Mouse (Mus musculus) spleen, adult 2 months (tissue): ENCODE data around the gene Upp2. TPM values are rescaled to one million over a fixed set of nuclear protein-coding genes. Genes with fewer than 3 reads are reported as not detected.

Source experiments
- DNase-seq, 2 experiments: peaks; one replicate each; pipeline versions ENCODE4 v3.0.0 to v3.0.0-alpha.2; 2012 to 2021; ENCODE audit warnings: low spot score in 2 of 2, low read depth in 1 of 2
- H3K27ac ChIP-seq: fragments of 200-500 bp; 2 replicates; pipeline ENCODE4 v1.5.1; 2012; ENCODE audit warnings: low read length, inconsistent platforms; ENCODE audit not compliant: insufficient read depth
- H3K27me3 ChIP-seq: fragments of 200-500 bp; 2 replicates; pipeline ENCODE4 v1.6.1; 2012; ENCODE audit warnings: mild to moderate bottlenecking, moderate library complexity, low read length, inconsistent platforms; ENCODE audit not compliant: control insufficient read depth, insufficient read depth
- H3K36me3 ChIP-seq: fragments of 200-500 bp; 2 replicates; pipeline ENCODE4 v1.6.1; 2012; ENCODE audit warnings: mild to moderate bottlenecking, low read length, inconsistent platforms; ENCODE audit not compliant: control insufficient read depth, insufficient read depth
- H3K4me1 ChIP-seq: fragments of 200-500 bp; 2 replicates; pipeline ENCODE4 v1.6.1; 2011; ENCODE audit warnings: inconsistent platforms; ENCODE audit not compliant: control insufficient read depth, insufficient read depth, insufficient read length
- H3K4me3 ChIP-seq: fragments of 200-500 bp; 2 replicates; pipeline ENCODE4 v1.5.1; 2011; ENCODE audit warnings: mild to moderate bottlenecking, inconsistent platforms; ENCODE audit not compliant: insufficient read depth, insufficient read length; ENCODE audit errors: extremely low read depth
- CTCF ChIP-seq: fragments of 200-500 bp; IDR thresholded peaks from 2 replicates; pipeline ENCODE4 v1.5.1; 2011; ENCODE audit warnings: mild to moderate bottlenecking, inconsistent platforms; ENCODE audit not compliant: insufficient read depth, insufficient read length, insufficient replicate concordance; ENCODE audit errors: extremely low read depth
- POLR2A ChIP-seq: fragments of 200-500 bp; IDR thresholded peaks from 2 replicates; pipeline ENCODE4 v1.6.1; 2011; ENCODE audit warnings: low read depth, low read length, inconsistent platforms
- WGBS: fragments of 180-500 bp; shearing (Covaris S2); methylation state at CpG from one replicate; pipeline ENCODE4 v1.1.7; 2018; 5-methylcytosine and 5-hydroxymethylcytosine counted together
- polyA plus RNA-seq: library from polyadenylated mRNA; depleted of rRNA; stranded (reverse); fragments of >200 nt; gene quantifications from 2 replicates; pipeline ENCODE4 v1.2.3, GENCODE M21; 2012

Upp2 gene
- polyA plus RNA-seq, 1 experiment, result 1.3 TPM

GRCm38 (mm10) chr2:58626136-58626769 is 59.2 kb downstream of the Upp2 start:
- Histone ChIP-seq H3K4me3 (no peak overlapping the region), H3K4me1 (no peaks in the 10 kb centered on the region), H3K27ac (no peak overlapping the region), H3K36me3 (no peaks in the 10 kb centered on the region), H3K27me3 (no peaks in the 10 kb centered on the region)
- 71% methylated on average over 8 of the region's 8 CpGs for WGBS
- TF ChIP-seq POLR2A (no peak), CTCF (no peak)
- DNase-seq, result no peak

- Histone ChIP-seq H3K4me1 (no peaks in the 10 kb centered on the region), H3K27me3 (no peaks in the 10 kb centered on the region), H3K36me3 (no peaks in the 10 kb centered on the region), H3K4me3 (no peak overlapping the region), H3K27ac (no peak overlapping the region)
- no peak for DNase-seq
- TF ChIP-seq CTCF (no peak), POLR2A (no peak)
- 62% methylated on average over 2 of the region's 2 CpGs for WGBS
Measured at GRCm38 (mm10) chr2:58627981-58628380, 60.9 kb downstream of the Upp2 start.

- DNase-seq, result no peak
- 83% methylated on average over 3 of the region's 3 CpGs for WGBS
Measured at GRCm38 (mm10) chr2:58628993-58629392, 61.9 kb downstream of the Upp2 start.

GRCm38 (mm10) chr2:58629440-58629839 is 62.3 kb downstream of the Upp2 start:
- no peak overlapping the region for H3K27ac ChIP-seq
- H3K27me3 ChIP-seq, result no peaks in the 10 kb centered on the region
- no peak for TF ChIP-seq CTCF
- no peak overlapping the region for H3K4me3 ChIP-seq
- DNase-seq, result no peak
- H3K4me1 ChIP-seq, result no peaks in the 10 kb centered on the region
- 84% methylated on average over 7 of the region's 7 CpGs for WGBS
- H3K36me3 ChIP-seq, result no peaks in the 10 kb centered on the region

More at GRCm38 (mm10) chr2:58628993-58629392, 61.9 kb downstream of the Upp2 start:
- TF ChIP-seq POLR2A (no peak), CTCF (no peak)
- Histone ChIP-seq H3K4me3 (no peak overlapping the region), H3K36me3 (no peaks in the 10 kb centered on the region), H3K27ac (no peak overlapping the region), H3K4me1 (no peaks in the 10 kb centered on the region), H3K27me3 (no peaks in the 10 kb centered on the region)

GRCm38 (mm10) chr2:58633791-58634190 is 66.7 kb downstream of the Upp2 start:
- Histone ChIP-seq H3K27me3 (no peaks in the 10 kb centered on the region), H3K36me3 (no peaks in the 10 kb centered on the region), H3K4me3 (no peak overlapping the region), H3K27ac (no peak overlapping the region), H3K4me1 (no peaks in the 10 kb centered on the region)
- TF ChIP-seq CTCF (no peak), POLR2A (no peak)
- 94% methylated on average over 11 of the region's 11 CpGs for WGBS
- DNase-seq, result no peak

- Histone ChIP-seq H3K4me1 (no peaks in the 10 kb centered on the region), H3K27ac (no peak overlapping the region), H3K4me3 (no peak overlapping the region), H3K36me3 (no peaks in the 10 kb centered on the region), H3K27me3 (no peaks in the 10 kb centered on the region)
- no peak for DNase-seq
- TF ChIP-seq POLR2A (no peak), CTCF (no peak)
- 87% methylated on average over 19 of the region's 19 CpGs for WGBS
Measured at GRCm38 (mm10) chr2:58641761-58642555, 74.9 kb downstream of the Upp2 start.

GRCm38 (mm10) chr2:58645667-58646066 is 78.6 kb downstream of the Upp2 start:
- no peak for DNase-seq
- Histone ChIP-seq H3K4me3 (no peak overlapping the region), H3K27ac (no peak overlapping the region), H3K4me1 (no peaks in the 10 kb centered on the region), H3K36me3 (no peaks in the 10 kb centered on the region), H3K27me3 (no peaks in the 10 kb centered on the region)
- no peak for TF ChIP-seq CTCF
- TF ChIP-seq POLR2A, result no peak
- WGBS, result 91% methylated on average over 6 of the region's 6 CpGs
